Mouse (Mus musculus): ENCODE measurements around the gene Tktl2. TPM values are rescaled to one million over a fixed set of nuclear protein-coding genes. Genes with fewer than 3 reads are reported as not detected.

Gene Tktl2
- polyA plus RNA-seq (2014; fragmentation: Nextera tagmentation; extraction: Ambion mirVana): not detected in 2 replicates

DNA sequence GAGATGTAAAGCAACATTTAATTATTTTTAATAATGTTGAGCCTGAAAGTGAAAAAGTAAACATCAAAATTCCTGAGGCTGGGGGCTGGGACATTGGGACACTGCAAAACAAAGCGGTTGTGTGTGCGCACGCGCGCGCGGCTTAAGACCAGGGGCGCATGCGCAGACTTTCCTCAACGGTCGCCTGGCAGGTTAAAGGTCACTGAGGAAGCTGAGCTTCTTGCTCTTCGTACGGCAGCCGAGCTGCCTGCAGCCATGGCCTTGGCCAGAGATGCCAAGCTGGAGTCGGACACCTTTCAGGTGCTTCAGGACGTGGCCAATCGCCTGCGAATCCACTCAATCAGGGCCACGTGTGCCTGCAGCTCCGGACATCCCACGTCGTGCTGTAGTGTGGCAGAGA lies at the start of gene Tktl2:
Gene Tktl2, plus strand, starts transcription at position 220 of the 400 bp plus-strand sequence.
- 97% methylated on average over 22 of the region's 22 CpGs for WGBS
- no peak for ATAC-seq (ENCODE audit: low read depth)
- no peak within 1 kb of the TSS for H3K4me3 ChIP-seq (ENCODE audit: low read depth, low read length)

DNA sequence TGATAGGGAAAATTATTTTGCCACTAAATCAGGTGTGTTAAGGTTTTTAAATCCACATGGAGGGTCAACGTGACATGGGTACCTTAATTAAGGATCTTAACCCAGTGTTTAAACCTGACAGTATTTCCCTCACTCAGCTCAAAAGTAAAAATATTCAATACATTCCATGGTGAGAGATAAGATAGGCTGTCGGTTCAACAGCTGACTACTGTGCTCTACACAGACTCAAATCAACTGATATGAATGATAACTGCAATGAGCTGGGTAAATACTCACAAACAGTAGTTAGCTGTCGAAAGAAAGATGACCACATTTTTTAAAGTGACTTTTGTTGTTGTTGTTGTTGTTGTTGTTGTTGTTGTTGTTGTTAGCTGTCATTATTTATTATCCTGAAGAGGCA lies 41.7 kb upstream of the Tktl2 start:
- no peaks in the 10 kb centered on the region for H3K36me3 ChIP-seq (ENCODE audit: control insufficient read depth, insufficient read depth, low read length)
- H3K9ac ChIP-seq (replicated peaks; ENCODE audit: low read depth, low read length): no peak overlapping the region
- H3K4me2 ChIP-seq (ENCODE audit: low read depth, low read length): no peak overlapping the region
- no peak overlapping the region for H3K27ac ChIP-seq (ENCODE audit: low read depth, low read length)
- 90% methylated on average over 3 of the region's 3 CpGs for WGBS
- H3K4me3 ChIP-seq (ENCODE audit: low read depth, low read length): no peak overlapping the region
- no peaks in the 10 kb centered on the region for H3K9me3 ChIP-seq (ENCODE audit: control insufficient read depth, low read length)
- H3K4me1 ChIP-seq (ENCODE audit: control insufficient read depth, insufficient read depth, low read length): no peaks in the 10 kb centered on the region
- no peaks in the 10 kb centered on the region for H3K27me3 ChIP-seq (ENCODE audit: control insufficient read depth, insufficient read depth, low read length)
- ATAC-seq (ENCODE audit: low read depth): no peak

More for the DNA sequence above, at the start of gene Tktl2:
- no peaks in the 10 kb centered on the region for H3K9me3 ChIP-seq (ENCODE audit: control insufficient read depth, low read length)
- H3K4me1 ChIP-seq (ENCODE audit: control insufficient read depth, insufficient read depth, low read length): no peaks in the 10 kb centered on the region
- no peak within 1 kb of the TSS for H3K9ac ChIP-seq (replicated peaks; ENCODE audit: low read depth, low read length)
- H3K27ac ChIP-seq (ENCODE audit: low read depth, low read length): no peak within 1 kb of the TSS
- H3K27me3 ChIP-seq (ENCODE audit: control insufficient read depth, insufficient read depth, low read length): no peaks in the 10 kb centered on the region
- H3K4me2 ChIP-seq (ENCODE audit: low read depth, low read length): no peak within 1 kb of the TSS
- H3K36me3 ChIP-seq (ENCODE audit: control insufficient read depth, insufficient read depth, low read length): no peaks in the 10 kb centered on the region

DNA sequence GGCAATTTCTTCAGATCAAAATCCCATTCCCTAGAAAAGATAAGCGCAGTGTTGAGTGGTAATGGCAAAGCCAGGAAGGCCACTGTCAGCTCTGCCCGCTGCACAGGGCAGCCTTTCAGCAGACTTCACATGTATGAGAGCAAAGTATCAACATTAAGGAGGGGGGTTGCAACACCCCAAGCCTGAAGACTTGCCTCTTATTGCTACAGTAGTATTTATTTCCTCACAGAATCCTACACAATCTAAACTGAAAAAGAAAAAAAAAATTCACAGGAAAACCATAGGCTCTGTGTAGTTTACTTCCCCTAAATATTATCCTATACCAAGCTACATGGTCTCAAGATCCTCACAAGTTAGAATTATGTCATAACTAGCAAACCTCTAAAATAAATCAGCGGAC lies 34.7 kb upstream of the Tktl2 start:
- Histone ChIP-seq H3K4me2 (ENCODE audit: low read depth, low read length) (no peak overlapping the region), H3K9me3 (ENCODE audit: control insufficient read depth, low read length) (no peaks in the 10 kb centered on the region), H3K27ac (ENCODE audit: low read depth, low read length) (no peak overlapping the region), H3K27me3 (ENCODE audit: control insufficient read depth, insufficient read depth, low read length) (no peaks in the 10 kb centered on the region), H3K36me3 (ENCODE audit: control insufficient read depth, insufficient read depth, low read length) (peaks cover 18% of the 10 kb centered on the region), H3K4me3 (ENCODE audit: low read depth, low read length) (no peak overlapping the region), H3K4me1 (ENCODE audit: control insufficient read depth, insufficient read depth, low read length) (no peaks in the 10 kb centered on the region), H3K9ac (replicated peaks; ENCODE audit: low read depth, low read length) (no peak overlapping the region)
- ATAC-seq (ENCODE audit: low read depth): no peak
- 97% methylated on average over 3 of the region's 3 CpGs for WGBS

DNA sequence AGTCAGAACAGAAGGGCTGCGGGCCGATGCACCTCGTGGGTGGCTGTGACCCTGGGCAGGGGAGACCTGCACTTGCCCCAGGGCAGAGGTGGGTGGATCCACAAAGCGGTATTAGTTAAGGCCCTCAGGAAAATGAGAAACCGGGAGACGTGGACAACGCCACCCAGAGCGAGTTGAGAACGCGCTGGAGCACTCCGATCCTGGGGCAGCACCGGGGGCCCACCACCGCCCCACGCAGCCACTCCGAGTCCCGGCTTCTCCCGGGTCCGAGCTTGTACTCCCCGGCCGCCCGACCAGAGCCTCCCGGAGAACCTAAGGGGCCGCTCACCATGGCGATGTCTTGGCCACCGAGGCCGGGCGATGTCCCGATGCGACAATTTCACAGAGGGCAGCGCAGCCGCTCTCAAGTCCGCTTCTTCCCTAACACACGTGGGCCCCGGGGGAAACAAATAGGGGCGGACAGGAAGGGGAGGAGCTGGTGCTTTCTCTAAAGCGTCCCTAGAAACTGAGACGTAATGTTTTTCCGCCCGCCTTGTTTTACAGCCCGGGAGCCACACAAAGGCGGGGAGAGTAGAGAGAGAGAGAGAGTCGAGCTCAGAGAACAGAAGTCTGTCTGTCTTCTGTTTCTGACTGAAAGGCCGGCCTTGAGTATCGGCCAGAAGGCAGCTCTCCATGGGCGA lies 25.3 kb upstream of the Tktl2 start, which contains the start of gene Tma16:
Gene Tma16, minus strand, starts transcription at position 447 of the 680 bp plus-strand sequence.
- H3K4me2 ChIP-seq (ENCODE audit: low read depth, low read length): peak within 1 kb of the TSS; percentile 72
- no peaks in the 10 kb centered on the region for H3K27me3 ChIP-seq (ENCODE audit: control insufficient read depth, insufficient read depth, low read length)
- H3K9me3 ChIP-seq (ENCODE audit: control insufficient read depth, low read length): no peaks in the 10 kb centered on the region
- peaks cover 5% of the 10 kb centered on the region; the same call in 1 of the 2 replicates for H3K4me1 ChIP-seq (ENCODE audit: control insufficient read depth, insufficient read depth, low read length)
- H3K9ac ChIP-seq (replicated peaks; ENCODE audit: low read depth, low read length): peak within 1 kb of the TSS; percentile 77
- peak within 1 kb of the TSS; percentile 90 for H3K4me3 ChIP-seq (ENCODE audit: low read depth, low read length)
- H3K27ac ChIP-seq (ENCODE audit: low read depth, low read length): peak within 1 kb of the TSS; percentile 46; the same call in 1 of the 2 replicates
- under 1% methylated on average over 45 of the region's 45 CpGs for WGBS
- peak; percentile 99 for ATAC-seq (ENCODE audit: low read depth)
- no peaks in the 10 kb centered on the region for H3K36me3 ChIP-seq (ENCODE audit: control insufficient read depth, insufficient read depth, low read length)

DNA sequence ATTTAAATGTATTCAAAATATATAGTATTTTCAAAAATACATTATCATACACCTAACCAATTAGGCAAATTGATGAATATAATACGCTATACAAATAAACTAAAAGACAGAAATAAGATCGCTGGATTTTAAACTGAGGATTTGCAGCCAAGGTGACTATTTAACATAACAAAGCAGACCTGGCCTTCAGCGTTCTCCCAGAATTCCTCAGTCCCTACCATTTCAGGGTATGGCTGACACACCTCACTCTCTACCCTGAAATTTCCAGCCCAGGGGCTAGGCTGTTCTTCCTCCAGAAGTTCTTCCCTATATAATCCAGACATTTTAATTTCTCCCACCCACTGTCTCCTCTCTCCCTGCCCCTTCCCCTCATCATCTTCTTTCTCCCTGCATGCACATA lies 23.0 kb upstream of the Tktl2 start:
- no peak overlapping the region for H3K4me3 ChIP-seq (ENCODE audit: low read depth, low read length)
- ATAC-seq (ENCODE audit: low read depth): no peak
- H3K4me1 ChIP-seq (ENCODE audit: control insufficient read depth, insufficient read depth, low read length): peaks cover 5% of the 10 kb centered on the region; the same call in 1 of the 2 replicates
- WGBS: 48% methylated on average over 3 of the region's 3 CpGs
- no peaks in the 10 kb centered on the region for H3K27me3 ChIP-seq (ENCODE audit: control insufficient read depth, insufficient read depth, low read length)
- H3K4me2 ChIP-seq (ENCODE audit: low read depth, low read length): no peak overlapping the region
- H3K9me3 ChIP-seq (ENCODE audit: control insufficient read depth, low read length): no peaks in the 10 kb centered on the region
- H3K36me3 ChIP-seq (ENCODE audit: control insufficient read depth, insufficient read depth, low read length): no peaks in the 10 kb centered on the region
- no peak overlapping the region for H3K27ac ChIP-seq (ENCODE audit: low read depth, low read length)
- no peak overlapping the region for H3K9ac ChIP-seq (replicated peaks; ENCODE audit: low read depth, low read length)

DNA sequence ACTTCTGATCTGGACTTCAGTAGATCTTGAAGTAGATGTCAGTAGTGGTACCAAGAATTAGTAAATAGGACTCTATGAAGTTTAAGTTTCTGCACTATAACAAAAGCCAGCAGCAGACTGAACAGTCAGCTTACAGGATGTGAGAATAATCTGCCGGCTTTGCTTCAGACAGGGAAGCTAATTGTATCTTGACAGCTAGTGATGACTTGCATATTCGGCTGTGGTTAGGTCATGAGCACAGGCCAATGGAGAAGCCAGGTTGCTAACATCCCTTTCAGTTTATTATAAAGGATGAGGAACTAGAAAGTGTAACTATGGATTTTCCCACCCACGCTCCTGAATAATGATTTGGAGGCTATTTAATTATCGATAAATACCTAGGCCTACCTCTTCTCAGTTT lies 20.9 kb upstream of the Tktl2 start:
- Histone ChIP-seq H3K27me3 (ENCODE audit: control insufficient read depth, insufficient read depth, low read length) (no peaks in the 10 kb centered on the region), H3K4me1 (ENCODE audit: control insufficient read depth, insufficient read depth, low read length) (no peaks in the 10 kb centered on the region), H3K9me3 (ENCODE audit: control insufficient read depth, low read length) (no peaks in the 10 kb centered on the region), H3K4me3 (ENCODE audit: low read depth, low read length) (no peak overlapping the region), H3K4me2 (ENCODE audit: low read depth, low read length) (no peak overlapping the region), H3K9ac (replicated peaks; ENCODE audit: low read depth, low read length) (no peak overlapping the region), H3K27ac (ENCODE audit: low read depth, low read length) (no peak overlapping the region), H3K36me3 (ENCODE audit: control insufficient read depth, insufficient read depth, low read length) (no peaks in the 10 kb centered on the region)
- no peak for ATAC-seq (ENCODE audit: low read depth)
- WGBS: 88% methylated on average over 4 of the region's 4 CpGs

DNA sequence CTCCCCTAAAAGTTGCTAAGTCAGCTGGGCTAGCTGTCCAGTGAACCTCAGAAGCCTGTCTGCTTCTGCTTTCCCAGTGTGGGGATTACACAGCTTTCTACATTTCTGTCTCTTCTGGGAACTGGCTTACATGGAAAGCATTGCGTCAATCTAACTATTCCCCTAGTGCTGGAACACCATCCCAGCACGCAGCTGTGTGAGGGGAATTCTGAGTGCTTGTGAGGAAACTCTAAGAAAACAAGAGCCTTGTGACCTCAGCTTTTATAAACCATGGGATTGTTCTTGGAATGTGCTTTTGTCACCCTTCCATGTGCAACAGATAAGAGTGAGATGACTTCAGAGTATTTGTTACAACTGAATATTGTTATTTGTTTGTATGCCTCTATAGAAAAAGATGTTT lies 17.1 kb upstream of the Tktl2 start:
- no peak for ATAC-seq (ENCODE audit: low read depth)
- 75% methylated on average over 2 of the region's 2 CpGs for WGBS
- H3K4me2 ChIP-seq (ENCODE audit: low read depth, low read length): no peak overlapping the region

DNA sequence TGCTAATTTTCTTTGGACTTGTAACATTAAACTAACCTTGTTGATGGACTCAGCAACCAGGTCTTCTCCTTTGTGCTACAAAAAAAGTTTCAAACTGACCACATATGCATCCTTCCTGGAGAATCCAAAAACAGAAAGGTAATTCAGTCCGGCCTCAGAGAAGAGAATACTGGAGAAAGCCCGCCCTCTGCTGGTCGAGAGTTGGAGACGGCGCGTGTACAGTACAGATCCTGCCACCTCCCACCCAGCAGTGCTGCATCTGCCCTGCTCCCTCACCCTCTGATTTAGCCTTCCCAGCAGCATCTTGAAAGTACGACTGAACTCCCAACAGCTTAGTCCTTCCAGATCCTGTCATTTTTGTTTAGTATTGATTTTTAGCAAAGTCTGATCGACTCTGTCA lies 15.8 kb upstream of the Tktl2 start:
- no peaks in the 10 kb centered on the region for H3K27me3 ChIP-seq (ENCODE audit: control insufficient read depth, insufficient read depth, low read length)
- 8% methylated on average over 8 of the region's 8 CpGs for WGBS
- no peak overlapping the region for H3K9ac ChIP-seq (replicated peaks; ENCODE audit: low read depth, low read length)
- H3K4me2 ChIP-seq (ENCODE audit: low read depth, low read length): no peak overlapping the region
- no peak overlapping the region for H3K4me3 ChIP-seq (ENCODE audit: low read depth, low read length)
- ATAC-seq (ENCODE audit: low read depth): peak; percentile 90
- H3K9me3 ChIP-seq (ENCODE audit: control insufficient read depth, low read length): no peaks in the 10 kb centered on the region
- H3K4me1 ChIP-seq (ENCODE audit: control insufficient read depth, insufficient read depth, low read length): no peaks in the 10 kb centered on the region
- H3K27ac ChIP-seq (ENCODE audit: low read depth, low read length): no peak overlapping the region
- H3K36me3 ChIP-seq (ENCODE audit: control insufficient read depth, insufficient read depth, low read length): no peaks in the 10 kb centered on the region

More for the DNA sequence above, 17.1 kb upstream of the Tktl2 start:
- Histone ChIP-seq H3K27ac (ENCODE audit: low read depth, low read length) (no peak overlapping the region), H3K9me3 (ENCODE audit: control insufficient read depth, low read length) (no peaks in the 10 kb centered on the region), H3K36me3 (ENCODE audit: control insufficient read depth, insufficient read depth, low read length) (no peaks in the 10 kb centered on the region), H3K27me3 (ENCODE audit: control insufficient read depth, insufficient read depth, low read length) (no peaks in the 10 kb centered on the region), H3K9ac (replicated peaks; ENCODE audit: low read depth, low read length) (no peak overlapping the region), H3K4me1 (ENCODE audit: control insufficient read depth, insufficient read depth, low read length) (no peaks in the 10 kb centered on the region), H3K4me3 (ENCODE audit: low read depth, low read length) (no peak overlapping the region)

DNA sequence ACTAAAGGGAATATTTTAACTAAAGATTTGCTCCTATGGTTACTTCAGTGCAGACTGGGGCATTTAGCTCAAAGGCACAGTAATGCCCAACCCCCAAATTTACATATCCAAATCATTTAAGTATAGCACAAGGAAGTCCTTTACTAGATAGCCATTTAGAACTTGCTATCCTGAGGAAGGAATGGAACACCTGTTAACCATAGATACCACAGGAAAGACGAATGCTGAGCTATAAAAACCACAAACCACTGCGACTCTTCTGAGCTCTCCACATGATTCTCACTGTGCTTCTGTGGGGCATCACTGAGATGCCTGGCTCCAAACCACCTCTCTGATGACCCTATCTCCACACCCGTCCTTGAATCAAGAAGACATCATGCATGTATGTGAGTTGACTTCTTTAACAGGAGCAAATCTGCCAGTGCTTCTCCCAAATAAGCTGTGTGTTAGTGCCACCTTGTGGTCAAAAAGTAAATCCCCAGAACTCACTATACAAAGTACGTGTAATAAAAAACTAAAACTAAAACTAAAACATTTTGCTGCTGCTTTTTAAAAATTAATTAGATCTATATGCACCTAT lies 14.5 kb upstream of the Tktl2 start:
- no peaks in the 10 kb centered on the region for H3K27me3 ChIP-seq (ENCODE audit: control insufficient read depth, insufficient read depth, low read length)
- no peaks in the 10 kb centered on the region for H3K4me1 ChIP-seq (ENCODE audit: control insufficient read depth, insufficient read depth, low read length)
- H3K36me3 ChIP-seq (ENCODE audit: control insufficient read depth, insufficient read depth, low read length): no peaks in the 10 kb centered on the region
- H3K4me3 ChIP-seq (ENCODE audit: low read depth, low read length): no peak overlapping the region
- H3K27ac ChIP-seq (ENCODE audit: low read depth, low read length): no peak overlapping the region
- H3K9me3 ChIP-seq (ENCODE audit: control insufficient read depth, low read length): no peaks in the 10 kb centered on the region
- no peak overlapping the region for H3K9ac ChIP-seq (replicated peaks; ENCODE audit: low read depth, low read length)
- peak; percentile 62; the same call in 1 of the 2 replicates for ATAC-seq (ENCODE audit: low read depth)
- no peak overlapping the region for H3K4me2 ChIP-seq (ENCODE audit: low read depth, low read length)
- WGBS: 36% methylated on average over 4 of the region's 4 CpGs
